Mouse (Mus musculus): ENCODE measurements around the gene Sp9.

GRCm38 (mm10) chr2:73313117-73313501 lies 41.4 kb downstream of the Sp9 start:
- TF ChIP-seq GATA1 (IDR thresholded peaks at IDR 0.05; ENCODE audit: low read length): no peak
- TF ChIP-seq TAL1 (IDR thresholded peaks at IDR 0.05; ENCODE audit: low read length): no peak

Data from erythroblast, embryonic 14.5 days (primary cell).